Mouse (Mus musculus) adrenal gland, adult 18-20 months (tissue): ENCODE measurements around the gene Nrg3. TPM values are rescaled to one million over a fixed set of nuclear protein-coding genes. Genes with fewer than 3 reads are reported as not detected.

Source experiments
- DNase-seq, 2 experiments: peaks; one replicate each; pipeline ENCODE4 v3.0.0; 2021 to 2022; ENCODE audit warnings: low spot score in 2 of 2
- total RNA-seq, 2 experiments: library from RNA; stranded (reverse); gene quantifications; 1 replicate in 1 of 2; 2 replicates in 1 of 2; pipeline ENCODE4 v1.2.3; 2021

The Nrg3 gene
- total RNA-seq, 2 experiments from 2014 or later: 3.7 to 4.8 TPM

GRCm38 (mm10) chr14:38991847-38992573 is 480.9 kb downstream of the Nrg3 start:
- no peak for DNase-seq

GRCm38 (mm10) chr14:38959367-38959766 is 513.5 kb downstream of the Nrg3 start:
- no peak for DNase-seq

DNA sequence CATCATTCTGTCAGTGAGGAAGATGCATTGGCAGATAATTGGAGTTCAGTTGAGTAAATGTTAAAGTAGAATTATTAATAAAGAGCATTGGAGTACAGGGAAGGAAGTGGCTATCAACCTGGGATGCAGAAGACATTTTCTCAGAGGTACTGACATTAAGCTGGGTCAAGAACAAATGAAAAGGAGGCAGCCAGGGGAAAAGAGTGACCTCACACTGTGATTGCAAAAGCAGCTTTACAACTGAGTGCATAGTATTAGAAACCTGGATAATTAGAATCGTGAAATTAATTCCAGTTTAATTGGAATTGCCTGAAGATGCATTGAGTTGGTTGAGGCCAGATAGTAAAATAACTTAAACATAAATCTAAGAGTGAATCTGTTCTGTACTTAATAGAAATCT is 535.4 kb downstream of the Nrg3 start:
- no peak for DNase-seq

DNA sequence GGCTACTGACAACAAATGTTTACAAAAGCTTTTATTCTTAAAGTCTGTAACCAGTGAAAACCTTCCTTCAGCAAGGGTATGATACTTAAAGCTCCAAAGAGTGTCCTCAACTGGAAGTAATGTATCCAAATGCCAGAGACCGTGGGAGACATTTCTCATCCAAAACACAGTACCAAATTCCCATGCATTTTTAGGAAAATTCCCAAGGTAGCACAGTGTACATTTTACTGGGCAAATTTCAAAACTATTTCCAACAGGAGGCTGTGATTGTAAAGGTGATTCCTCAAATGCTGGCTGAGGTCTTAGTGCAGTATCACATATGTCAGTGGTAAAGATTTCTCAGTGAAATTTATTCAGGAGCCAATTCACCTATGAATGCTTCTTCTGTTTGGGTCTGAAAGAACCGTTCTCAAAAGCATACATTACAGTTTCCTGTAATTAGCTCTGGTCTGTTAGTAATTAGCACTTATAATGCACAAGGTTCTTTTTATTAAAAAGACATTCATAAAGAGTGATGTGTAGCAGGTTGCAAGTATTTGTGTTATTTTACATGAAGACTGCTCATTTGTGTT is 536.3 kb downstream of the Nrg3 start:
- no peak for DNase-seq

DNA sequence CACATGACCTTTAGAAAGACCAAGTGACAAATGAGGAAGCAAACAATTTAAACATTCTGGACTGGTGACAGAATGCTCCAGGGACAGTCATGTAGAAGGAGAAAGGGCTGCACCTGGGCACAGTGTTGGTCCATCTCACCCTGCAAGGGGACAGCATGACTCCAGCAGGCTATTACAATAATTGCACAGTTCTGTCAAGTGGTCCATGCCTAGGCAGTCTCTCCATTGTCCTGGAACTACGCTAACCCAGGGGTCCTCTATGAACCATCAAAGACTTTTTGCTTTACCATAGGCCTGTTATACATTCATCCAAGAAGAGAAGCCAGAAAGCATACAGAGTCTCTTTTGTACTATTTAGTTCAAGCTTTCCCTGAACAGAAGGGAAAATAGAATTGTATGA is 549.2 kb downstream of the Nrg3 start:
- DNase-seq: no peak

- no peak for DNase-seq
Observed at GRCm38 (mm10) chr14:38920800-38921199, 552.1 kb downstream of the Nrg3 start.

- no peak for DNase-seq
Observed at GRCm38 (mm10) chr14:38870591-38870990, 602.3 kb downstream of the Nrg3 start.

DNA sequence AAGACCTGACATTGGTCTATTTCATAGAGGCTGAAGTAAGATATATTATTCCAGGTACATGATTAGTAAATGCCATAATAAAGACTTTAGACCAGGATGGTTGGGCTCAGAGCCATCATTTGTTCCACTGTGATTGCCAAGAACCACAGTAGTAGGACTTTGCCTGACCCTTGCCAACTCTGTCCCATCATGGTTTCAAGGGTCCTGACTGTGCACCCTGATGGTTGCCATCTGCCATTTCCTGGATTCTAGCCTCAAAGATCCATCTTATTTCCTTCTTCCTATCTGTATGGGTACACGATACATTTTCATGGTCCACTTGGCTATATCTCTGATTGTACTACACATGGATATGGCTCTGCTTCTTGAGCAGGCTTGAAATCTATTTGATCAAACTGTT is 625.3 kb downstream of the Nrg3 start:
- no peak for DNase-seq

- no peak for DNase-seq
Observed at GRCm38 (mm10) chr14:38847091-38847490, 625.8 kb downstream of the Nrg3 start.

DNA sequence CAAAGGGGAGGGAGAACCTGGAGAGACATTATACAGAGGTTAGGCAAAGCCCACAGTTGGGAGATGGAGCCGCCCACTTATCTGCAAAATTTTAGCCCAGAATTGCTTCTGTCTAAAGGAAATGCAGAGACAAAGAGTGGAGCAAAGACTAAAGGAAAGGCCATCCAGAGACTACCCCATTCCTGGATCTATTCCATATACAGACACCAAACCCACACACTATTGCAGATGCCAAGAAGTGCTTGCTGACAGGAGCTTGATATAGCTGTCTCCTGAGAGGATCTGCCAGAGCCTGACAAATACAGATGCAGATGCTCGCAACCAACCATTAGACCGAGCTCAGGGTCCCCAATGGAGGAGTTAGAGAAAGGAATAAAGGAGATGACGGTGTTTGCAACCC is 637.9 kb downstream of the Nrg3 start:
- DNase-seq: no peak

GRCm38 (mm10) chr14:38824891-38825290 is 648.0 kb downstream of the Nrg3 start:
- no peak for DNase-seq

GRCm38 (mm10) chr14:38797027-38797426 is 675.9 kb downstream of the Nrg3 start:
- no peak for DNase-seq

DNA sequence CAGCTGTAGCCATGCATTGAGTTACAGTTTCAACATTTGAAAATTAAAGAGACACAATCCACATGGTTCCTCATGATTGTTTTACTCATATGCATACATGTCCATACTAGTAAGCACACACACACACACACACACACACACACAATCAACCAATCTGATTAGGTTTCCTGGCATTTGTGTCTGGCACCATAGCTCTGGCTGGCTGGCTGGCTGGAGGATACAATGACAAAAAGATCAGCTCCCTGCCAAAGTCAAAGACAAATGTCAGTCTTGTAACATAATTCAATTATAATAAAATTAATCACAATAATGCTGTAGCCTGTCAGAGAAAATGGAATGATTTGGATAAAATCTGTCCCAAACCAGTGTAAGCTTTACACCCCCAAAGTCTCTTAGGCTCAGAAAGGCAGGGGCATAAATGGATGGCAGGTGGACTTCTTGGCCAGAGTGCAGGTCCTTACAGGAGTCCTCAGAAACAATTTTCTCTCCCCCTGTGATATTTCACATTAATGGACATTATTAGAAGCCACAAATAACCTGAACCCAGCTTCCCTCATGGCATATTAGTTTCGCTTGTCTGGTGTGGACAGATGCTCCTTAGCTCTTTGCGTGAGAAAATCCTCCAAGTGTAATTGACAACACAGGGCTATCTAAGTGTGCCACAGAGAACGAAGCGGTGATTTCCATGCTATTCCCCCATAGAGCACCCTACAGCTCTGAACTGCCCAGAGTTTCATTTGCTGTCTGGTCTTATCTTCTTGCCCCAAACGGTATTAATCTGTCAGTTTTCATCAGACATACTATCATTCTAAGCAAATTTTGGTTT is 697.4 kb downstream of the Nrg3 start:
- no peak for DNase-seq

- no peak for DNase-seq
Observed at GRCm38 (mm10) chr14:38774811-38775210, 698.1 kb downstream of the Nrg3 start.

DNA sequence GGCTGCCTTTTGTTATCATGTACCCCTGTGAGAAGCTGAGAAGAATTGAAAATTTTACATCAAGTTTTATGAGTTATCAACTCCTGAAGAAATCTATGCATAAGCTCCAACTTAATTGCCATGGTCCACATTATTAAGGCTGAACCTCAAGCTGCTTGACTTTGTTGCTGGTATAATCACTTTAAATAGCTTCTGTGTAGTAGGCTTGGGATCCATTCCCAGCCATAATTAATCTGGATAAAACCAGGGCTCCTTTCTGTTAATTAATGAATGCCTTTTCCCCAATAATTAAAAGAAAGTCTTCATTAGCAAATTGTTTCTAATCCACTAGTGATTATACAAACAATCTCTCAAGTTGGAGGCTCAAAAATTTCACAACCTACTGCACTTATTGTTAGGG is 742.4 kb downstream of the Nrg3 start:
- DNase-seq: no peak

DNA sequence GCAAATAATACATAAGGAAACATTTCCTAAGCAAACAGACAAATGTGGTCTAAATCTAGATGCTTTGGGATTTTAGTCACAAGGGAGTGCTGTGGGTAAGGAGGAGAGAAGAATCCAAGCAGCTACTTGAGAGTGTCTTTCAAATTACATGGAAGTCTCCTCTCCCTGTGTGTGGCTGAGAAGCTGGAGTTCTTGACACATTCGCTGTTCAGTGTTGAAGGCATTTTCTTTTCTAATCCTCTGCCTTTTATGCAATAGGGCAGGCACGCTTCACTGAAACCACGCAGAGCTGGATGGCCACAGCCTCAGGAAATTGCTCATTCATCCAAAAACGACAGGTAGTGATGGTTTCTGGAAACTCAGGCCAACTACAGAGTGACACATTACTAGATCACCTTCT is 769.0 kb downstream of the Nrg3 start:
- DNase-seq: no peak

GRCm38 (mm10) chr14:38702596-38703393 is 770.1 kb downstream of the Nrg3 start:
- no peak for DNase-seq

DNA sequence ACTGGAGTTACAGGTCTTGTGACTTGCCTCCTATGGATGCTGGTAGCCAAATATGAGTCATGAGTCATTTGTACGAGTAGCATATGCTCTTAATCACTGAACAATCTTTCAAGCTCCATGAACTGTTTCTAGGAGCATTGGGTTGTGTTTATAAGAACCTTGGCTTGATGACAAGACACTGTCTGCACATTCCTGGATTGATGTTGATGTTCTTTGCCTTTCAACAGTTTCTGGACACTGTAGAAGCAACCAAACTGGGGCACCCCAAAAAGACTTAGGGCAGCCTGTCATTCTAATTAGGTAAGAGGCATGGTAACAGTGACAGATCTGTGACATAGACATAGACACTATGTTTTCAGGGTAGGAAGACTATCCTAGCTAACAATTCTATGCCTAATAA is 771.5 kb downstream of the Nrg3 start:
- no peak for DNase-seq

- DNase-seq: no peak
Observed at GRCm38 (mm10) chr14:38700972-38701371, 771.9 kb downstream of the Nrg3 start.

- DNase-seq: no peak
Observed at GRCm38 (mm10) chr14:38659973-38660372, 812.9 kb downstream of the Nrg3 start.

GRCm38 (mm10) chr14:38637070-38637469 is 835.8 kb downstream of the Nrg3 start:
- DNase-seq: no peak
